Mouse (Mus musculus) left cerebral cortex, adult 9 months (tissue): ENCODE results near the gene Fam43b.

Experiments used
- DNase-seq, 2 experiments: peaks; one replicate each; pipeline ENCODE4 v3.0.0; 2022; ENCODE audit warnings: low spot score in 2 of 2

Fam43b gene

DNA sequence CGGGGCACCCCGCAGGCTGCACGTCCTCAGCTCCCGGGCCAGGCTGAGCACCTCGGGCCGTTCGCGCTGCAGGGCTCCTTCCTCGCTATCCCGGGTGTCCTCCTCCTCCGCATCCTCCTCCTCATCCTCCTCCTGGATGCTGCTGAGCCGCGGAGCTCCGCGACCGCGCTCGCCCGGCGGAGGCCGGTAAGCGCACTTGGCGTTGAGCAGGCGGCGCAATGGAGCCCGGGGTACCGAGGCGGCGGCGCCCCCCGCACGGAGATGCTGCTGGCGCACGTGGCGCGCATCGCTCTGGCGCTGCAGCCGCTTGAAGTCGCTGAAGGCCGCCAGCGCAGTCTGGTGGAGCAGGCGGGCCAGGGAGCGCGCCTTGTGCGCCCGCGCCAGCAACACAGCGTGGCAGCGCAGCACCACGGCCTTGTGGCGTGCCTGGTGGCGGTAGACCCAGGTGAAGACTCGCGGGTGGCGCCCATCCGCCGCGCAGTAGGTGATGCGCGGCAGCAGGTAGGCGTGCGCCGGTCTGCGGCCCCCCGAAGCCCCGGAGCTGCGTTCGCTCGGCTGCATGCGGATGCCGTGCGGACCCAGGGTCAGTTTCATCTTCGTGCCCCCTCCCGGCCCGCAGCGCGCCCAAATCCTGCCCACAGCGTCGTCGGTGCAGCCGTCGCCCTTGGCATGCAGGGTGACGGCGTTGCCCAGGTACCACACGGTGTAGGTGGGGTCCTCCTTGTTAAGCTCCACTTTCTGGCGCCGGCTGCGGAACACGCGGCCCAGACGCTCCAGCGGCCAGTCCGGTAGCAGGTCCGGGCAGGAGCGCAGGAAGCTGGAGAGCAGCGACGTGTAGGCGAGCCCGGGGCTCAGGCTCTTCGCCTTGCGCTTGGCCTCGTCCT, 999 bp downstream of the Fam43b start:
- peak in 1 of 2 experiments; percentile 45 for DNase-seq

GRCm38 (mm10) chr4:138393703-138394102, 2.6 kb downstream of the Fam43b start:
- DNase-seq: peak in 1 of 2 experiments; percentile 37

- DNase-seq: no peak
These were observed 12.5 kb downstream of the Fam43b start for GRCm38 (mm10) chr4:138383789-138384188.

DNA sequence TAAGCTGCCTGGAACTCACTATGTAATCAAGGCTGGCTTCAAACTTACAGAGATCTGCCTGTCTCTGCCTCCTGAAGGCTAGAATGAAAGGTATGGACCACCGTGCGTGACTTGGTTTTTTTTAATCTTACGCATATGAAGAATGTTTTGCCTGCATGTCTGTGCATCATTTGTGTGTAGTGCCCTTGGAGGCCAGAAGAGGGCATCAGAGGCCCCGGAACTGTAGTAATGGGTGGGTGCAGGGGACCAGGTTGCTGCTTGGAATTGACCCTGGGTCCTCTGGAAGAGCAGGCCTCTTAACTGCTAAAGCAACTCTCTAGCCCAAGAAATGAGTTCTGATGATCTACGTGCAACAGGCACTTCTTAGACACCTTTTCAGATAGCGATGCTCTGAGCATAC, 13.9 kb downstream of the Fam43b start:
- no peak for DNase-seq

- DNase-seq: no peak
These were observed 16.1 kb downstream of the Fam43b start for GRCm38 (mm10) chr4:138380132-138380689.

DNA sequence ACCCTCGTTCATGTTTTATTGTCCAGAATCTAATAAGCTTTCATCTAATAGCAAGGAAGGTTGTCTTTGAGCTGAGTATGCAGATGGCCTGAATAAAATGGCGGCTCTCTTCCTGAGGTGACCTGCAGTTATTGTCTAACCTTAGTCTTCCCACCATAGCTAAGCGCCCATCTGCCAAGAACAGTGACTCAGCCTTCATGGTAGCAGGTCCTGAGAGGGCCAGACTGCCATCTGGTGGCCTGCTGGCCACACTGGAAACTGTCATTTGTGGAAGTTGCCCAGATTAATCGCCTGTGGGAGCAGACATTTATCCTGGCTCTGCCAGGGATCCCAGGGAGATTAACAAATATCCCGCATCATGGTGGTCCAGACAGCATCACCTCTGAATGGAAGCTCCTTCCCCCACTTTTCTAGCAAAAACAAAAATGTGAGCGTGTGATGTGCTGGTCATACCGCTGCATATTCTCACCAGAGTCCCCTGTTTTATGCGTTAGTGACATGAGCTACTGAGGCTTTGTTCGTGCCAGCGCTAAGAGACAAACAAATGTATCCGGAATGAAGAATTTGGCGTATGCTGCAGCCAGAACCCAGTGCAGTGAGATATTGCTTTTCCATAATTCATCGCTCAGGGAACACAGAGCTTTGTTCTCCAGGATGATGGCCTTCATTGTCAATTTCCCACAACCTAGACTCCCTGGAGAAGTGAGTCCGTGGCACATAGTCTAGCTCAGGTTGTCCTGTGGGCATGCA, 17.1 kb downstream of the Fam43b start:
- peak in 1 of 2 experiments; percentile 82 for DNase-seq

- DNase-seq: peak in 1 of 2 experiments; percentile 55
These were observed 18.8 kb downstream of the Fam43b start for GRCm38 (mm10) chr4:138377526-138377925.

- no peak for DNase-seq
These were observed 21.2 kb downstream of the Fam43b start for GRCm38 (mm10) chr4:138375117-138375516.

DNA sequence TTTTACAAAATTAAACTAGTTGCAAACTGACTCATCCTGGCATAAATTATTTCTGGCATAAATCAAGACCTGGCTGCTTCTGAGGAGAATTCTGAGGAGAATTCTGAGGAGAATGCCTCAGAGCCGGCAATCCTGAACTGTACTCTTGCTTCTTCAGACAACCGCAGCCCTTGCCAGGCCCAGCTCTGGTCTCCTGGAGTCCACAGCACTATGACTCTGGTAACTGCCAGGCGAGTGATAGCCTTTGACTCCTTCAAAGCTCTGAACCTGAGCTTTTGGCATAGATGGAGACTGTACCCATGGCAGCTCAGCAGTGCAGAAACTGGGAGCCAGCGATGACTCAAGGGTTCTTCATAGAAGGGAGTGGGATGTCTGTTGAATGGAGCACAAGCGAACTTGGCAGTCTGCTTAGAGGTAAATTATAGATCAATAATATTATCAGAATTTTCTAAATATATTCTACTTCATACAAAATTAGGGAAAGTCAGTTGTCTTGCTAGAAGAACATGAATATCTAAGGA, 25.3 kb downstream of the Fam43b start:
- no peak for DNase-seq

GRCm38 (mm10) chr4:138368498-138369260, 27.6 kb downstream of the Fam43b start:
- no peak for DNase-seq

- no peak for DNase-seq
These were observed 28.5 kb downstream of the Fam43b start, which contains the start of gene Cda for GRCm38 (mm10) chr4:138367641-138368497. Gene Cda, minus strand, starts transcription at chr4:138367992.

GRCm38 (mm10) chr4:138366561-138366960, 29.8 kb downstream of the Fam43b start:
- DNase-seq: no peak

GRCm38 (mm10) chr4:138363511-138363910, 32.8 kb downstream of the Fam43b start:
- no peak for DNase-seq

DNA sequence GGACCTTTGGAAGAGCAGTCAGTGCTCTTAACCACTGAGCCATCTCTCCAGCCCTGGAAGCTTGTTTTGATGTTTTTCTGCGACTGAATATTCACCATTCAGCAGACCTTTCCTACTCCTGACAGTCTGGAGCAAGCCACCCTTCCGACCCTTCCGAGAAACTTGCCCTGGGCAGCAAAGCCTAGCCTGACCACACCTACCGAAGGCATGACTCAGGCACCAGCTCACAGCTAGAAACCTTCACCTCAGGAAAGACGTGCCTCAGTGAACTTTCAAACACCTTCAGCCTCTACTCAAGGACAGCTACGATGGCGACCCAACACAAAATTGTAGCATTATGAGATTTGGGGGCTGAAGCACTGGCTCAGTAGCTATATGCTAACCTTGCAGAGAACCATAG, 33.4 kb downstream of the Fam43b start:
- DNase-seq: no peak

DNA sequence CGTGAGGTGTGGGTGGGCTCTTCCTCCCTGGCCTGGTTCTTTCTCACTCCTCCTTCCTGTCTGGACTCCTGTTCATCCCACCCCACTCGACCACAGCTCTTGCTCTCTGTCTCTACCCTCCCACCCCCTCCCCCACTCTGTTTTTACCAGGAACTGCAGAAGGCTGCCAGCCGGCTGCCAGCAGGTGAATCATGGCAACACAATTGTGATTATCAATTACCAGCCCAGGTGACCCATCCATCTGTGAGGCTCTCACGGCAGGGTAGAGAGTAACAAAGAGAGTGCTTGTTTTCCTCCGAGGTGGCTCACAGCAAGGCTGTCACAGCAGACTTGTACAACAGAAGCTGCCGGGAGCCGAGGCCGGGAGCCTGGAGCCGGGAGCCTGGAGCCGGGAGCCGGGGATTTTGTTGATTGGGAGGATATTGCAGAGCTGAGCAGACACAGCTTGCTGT, 34.9 kb downstream of the Fam43b start:
- no peak for DNase-seq

GRCm38 (mm10) chr4:138358176-138358575, 38.2 kb downstream of the Fam43b start:
- no peak for DNase-seq

DNA sequence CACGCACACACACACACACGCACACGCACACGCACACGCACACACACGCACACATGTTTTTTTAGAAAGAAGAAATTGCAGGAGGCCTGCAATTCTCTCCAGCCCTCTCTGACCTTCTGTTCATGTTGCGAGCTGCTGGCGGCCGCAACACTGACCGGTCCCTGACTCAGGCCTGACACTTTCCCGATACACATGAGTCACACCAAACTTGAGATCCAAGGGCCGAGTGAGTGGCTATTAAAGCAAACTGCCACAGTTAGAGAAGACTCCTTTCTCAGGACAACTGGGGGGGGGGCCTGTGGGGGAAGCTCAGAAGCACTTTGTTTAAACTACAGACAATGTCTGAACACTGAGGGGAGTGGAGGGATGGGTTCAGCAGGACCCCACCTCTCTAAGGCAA, 39.8 kb downstream of the Fam43b start:
- DNase-seq: no peak

DNA sequence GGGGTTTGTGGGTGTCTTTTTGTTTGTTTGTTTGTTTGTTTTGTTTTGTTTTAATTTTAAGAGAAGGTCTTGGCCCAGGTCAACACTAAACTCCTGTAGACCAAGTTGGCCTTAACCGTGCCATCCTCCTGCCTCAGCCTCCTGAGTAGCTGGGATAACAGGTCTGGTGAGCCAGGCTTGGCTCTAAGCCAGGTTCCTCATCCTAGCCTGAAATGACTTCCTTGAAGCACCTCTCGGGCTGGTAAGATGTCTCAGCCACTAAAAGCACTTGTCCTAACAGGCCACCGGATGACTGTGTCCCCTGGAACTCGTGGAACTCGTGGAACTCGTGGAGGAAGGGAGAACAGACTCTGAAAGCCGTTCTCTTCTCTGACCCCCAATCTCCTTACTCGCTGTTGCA, 40.2 kb downstream of the Fam43b start:
- no peak for DNase-seq

- no peak for DNase-seq
These were observed 40.8 kb downstream of the Fam43b start for GRCm38 (mm10) chr4:138355496-138355895.

- DNase-seq: no peak
These were observed 42.7 kb downstream of the Fam43b start for GRCm38 (mm10) chr4:138353438-138354171.
